Comparison of ENCODE assay signal across 20 mouse cellular contexts in genomic region chr9:49612387-49612786, GRCm38 (mm10).
"Had no signal": no experiment of that assay in that cellular context is flagged by ENCODE, and none has a peak within 500 bp of the region (broad histone marks: within the 10 kb centered on the region; RNA-seq: fewer than 3 reads in every experiment).

No protein-coding gene starts in this region.

- H3K4me3 ChIP-seq: midbrain, embryonic 10.5 days; myocyte; neural tube, embryonic 13.5 days; neural tube, embryonic 15.5 days; stomach, embryonic 15.5 days had no signal

- H3K27ac ChIP-seq: midbrain, embryonic 10.5 days; neural tube, embryonic 13.5 days; neural tube, embryonic 15.5 days; stomach, embryonic 15.5 days; stomach, postnatal 0 days had no signal

- H3K4me2 ChIP-seq: lung, embryonic 14.5 days; neural tube, embryonic 13.5 days; neural tube, embryonic 15.5 days; stomach, embryonic 15.5 days had no signal

- H3K36me3 ChIP-seq: midbrain, embryonic 10.5 days; neural tube, embryonic 15.5 days; stomach, embryonic 15.5 days had no signal

- H3K9me3 ChIP-seq: midbrain, embryonic 10.5 days; neural tube, embryonic 13.5 days; neural tube, embryonic 15.5 days; stomach, embryonic 15.5 days had no signal

- H3K27me3 ChIP-seq: neural tube, embryonic 13.5 days; neural tube, embryonic 15.5 days; stomach, embryonic 15.5 days had no signal

- ATAC-seq: midbrain, embryonic 16.5 days had no signal

- H3K4me1 ChIP-seq: stomach, embryonic 15.5 days had no signal

- DNase-seq: lung, adult 18-20 months; lung, embryonic 14.5 days; lung, postnatal 10 days; lung, postnatal 4 days; midbrain, embryonic 14.5 days; retina, postnatal 1 day; right cerebral cortex, adult 18-20 months; right cerebral cortex, postnatal 25 days; right cerebral cortex, postnatal 4 days; spleen, adult 18-20 months; thymus, adult 2 months; thymus, postnatal 25 days; thymus, postnatal 4 days had no signal

- H3K9ac ChIP-seq: lung, embryonic 14.5 days; neural tube, embryonic 13.5 days; neural tube, embryonic 15.5 days; stomach, embryonic 15.5 days had no signal
